Mouse (Mus musculus) heart, postnatal 0 days (tissue): ENCODE data around the gene 1700012B07Rik.

Experiments used
- CTCF ChIP-seq: IDR thresholded peaks from 2 replicates; pipeline ENCODE4 v1.5.1; 2016; ENCODE audit warnings: antibody characterized with exemption, control low read depth, low read depth
- EP300 ChIP-seq: IDR thresholded peaks from 2 replicates; pipeline ENCODE4 v1.6.1; 2016; ENCODE audit warnings: antibody characterized with exemption, low read depth

GRCm38 (mm10) chr11:109830368-109830767, 2.5 kb upstream of the 1700012B07Rik start:
- TF ChIP-seq CTCF (no peak), EP300 (no peak)
